8 mouse cellular contexts compared by ENCODE assay signal in genomic region chr2:140668311-140668710, GRCm38 (mm10). TPM values are rescaled to one million over a fixed set of nuclear protein-coding genes. Genes with fewer than 3 reads are reported as not detected.
DNase-seq lines count a peak whose midpoint lies in the region; ATAC-seq and TF ChIP-seq lines count a peak whose summit lies in the region.

No protein-coding gene starts in this region.

- peak; percentile 65 for ATAC-seq in forebrain, embryonic 15.5 days (replicated peaks)
- no peak for ATAC-seq in monocyte, adult 5-6 weeks (replicated peaks; ENCODE audit: insufficient number of reproducible peaks, low FRiP score, low TSS enrichment, poor library complexity, severe bottlenecking)

- peak overlapping the region; percentile 55 for H3K4me2 ChIP-seq in forebrain, embryonic 15.5 days (replicated peaks)

- H3K27ac ChIP-seq in forebrain, embryonic 15.5 days (replicated peaks), result peak overlapping the region; percentile 79
- H3K27ac ChIP-seq in layer of hippocampus, adult 2 months, result peak overlapping the region; percentile 90

- H3K9me3 ChIP-seq in forebrain, embryonic 15.5 days, result no peaks in the 10 kb centered on the region

- H3K27me3 ChIP-seq in forebrain, embryonic 15.5 days, result no peaks in the 10 kb centered on the region

- H3K9ac ChIP-seq in forebrain, embryonic 15.5 days (replicated peaks), result peak overlapping the region; percentile 41

- WGBS in forebrain, embryonic 15.5 days, result 1% methylated on average over 8 of the region's 8 CpGs
- WGBS in lung, adult 2 months, result 14% methylated on average over 8 of the region's 8 CpGs

- H3K4me3 ChIP-seq in forebrain, embryonic 15.5 days, result peak overlapping the region; percentile 59
- peak overlapping the region; percentile 90 for H3K4me3 ChIP-seq in layer of hippocampus, adult 2 months
- H3K4me3 ChIP-seq in lung, adult 2 months (replicated peaks; ENCODE audit: extremely low read depth, low read depth, low read length), result no peak overlapping the region

- TF ChIP-seq CTCF in layer of hippocampus, adult 2 months (conservative IDR thresholded peaks at IDR 0.05), result peak; percentile 80
- TF ChIP-seq CTCF in lung, adult 2 months (IDR thresholded peaks at IDR 0.05; ENCODE audit: insufficient read depth, low read length), result peak; percentile 54

- TF ChIP-seq POLR2A in lung, adult 2 months (IDR thresholded peaks at IDR 0.05; ENCODE audit: borderline replicate concordance, extremely low read depth, low read depth, low read length), result no peak

- peak; percentile 88 for DNase-seq in ES-CJ7 (ENCODE audit: low read depth, low spot score)
- DNase-seq in cerebellum, adult 11-12 months, result peak; percentile 75
- peak; percentile 76 for DNase-seq in heart, postnatal 4 days
- peak; percentile 81 to 85 for DNase-seq in layer of hippocampus, adult 2 months (ENCODE audit: low spot score in 2 of 2)
- peak; percentile 45 for DNase-seq in lung, adult 2 months
- DNase-seq in retina, embryonic 14.5 days (ENCODE audit: low spot score), result peak; percentile 86

- H3K36me3 ChIP-seq in forebrain, embryonic 15.5 days, result no peaks in the 10 kb centered on the region

- H3K4me1 ChIP-seq in forebrain, embryonic 15.5 days, result peaks cover 46% of the 10 kb centered on the region
- H3K4me1 ChIP-seq in lung, adult 2 months (ENCODE audit: control insufficient read depth, insufficient read depth, low read length), result no peaks in the 10 kb centered on the region

RNA-seq across cellular contexts. Expression of gene Flrt3, which starts 3.0 kb away (rescaled TPM):
- 52.8 and 56.6 TPM in 2 replicates for polyA plus RNA-seq in forebrain, embryonic 15.5 days (2015; fragmentation: Nextera tagmentation; extraction: Ambion mirVana)
- 1 to 10 TPM in 1 of 2 experiments, under 1 TPM in 1; 0.86 to 1.3 TPM for total RNA-seq in heart, postnatal 4 days (2021)
- 10 to 100 TPM; 35.1 to 41.4 TPM for total RNA-seq in layer of hippocampus, adult 2 months (2021)
- 5.4 and 9.8 TPM in 2 replicates for polyA plus RNA-seq in lung, adult 2 months (2012; rRNA removed)
- 0.29 TPM in 1 of 3 replicates, not detected in the others for total RNA-seq in monocyte, adult 5-6 weeks (2017)

Comparison
In these comparisons a context has a peak if more than half of its experiments do, and no peak if none do; other contexts are left out.
1. RNA of gene Flrt3, which starts 3.0 kb away (total RNA-seq): 35.1 to 41.4 TPM in layer of hippocampus, adult 2 months; 0.86 to 1.3 TPM in heart, postnatal 4 days and 0.29 TPM in monocyte, adult 5-6 weeks; every median in the first group is over 10 times any median in the second.
2. Peak in every context shown above with its lines, with median percentiles within 50 percentile points of each other: DNase-seq.